Mouse (Mus musculus) spleen, adult 2 months (tissue): ENCODE data around the gene Padi4.

ENCODE experiments used
- CTCF ChIP-seq: fragments of 200-500 bp; IDR thresholded peaks from 2 replicates; pipeline ENCODE4 v1.5.1; 2011; ENCODE audit warnings: mild to moderate bottlenecking, inconsistent platforms; ENCODE audit not compliant: insufficient read depth, insufficient read length, insufficient replicate concordance; ENCODE audit errors: extremely low read depth
- POLR2A ChIP-seq: fragments of 200-500 bp; IDR thresholded peaks from 2 replicates; pipeline ENCODE4 v1.6.1; 2011; ENCODE audit warnings: low read depth, low read length, inconsistent platforms

GRCm38 (mm10) chr4:140812191-140812590 is 38.2 kb upstream of the Padi4 start:
- TF ChIP-seq CTCF (no peak), POLR2A (no peak)
